Mouse (Mus musculus): Measurements from ENCODE around the gene Krt6b. TPM values are rescaled to one million over a fixed set of nuclear protein-coding genes. Genes with fewer than 3 reads are reported as not detected.

Gene Krt6b
- polyA plus RNA-seq, 2 experiments from 2014 or later = not detected

Other genes with a start within 250 kb of the Krt6b start
- gene Krt87, start 241.5 kb downstream of the Krt6b start, polyA plus RNA-seq (2017; shearing (Covaris generic)) = 1 to 10 TPM in 1 of 2 experiments, under 1 TPM in 1; 0.66 to 1.1 TPM
- not detected for gene Krt88, start 232.5 kb downstream of the Krt6b start, polyA plus RNA-seq (2017; shearing (Covaris generic))
- gene Krt81, start 216.5 kb downstream of the Krt6b start, polyA plus RNA-seq (2017; shearing (Covaris generic)) = not detected
- not detected for gene Krt86, start 206.8 kb downstream of the Krt6b start, polyA plus RNA-seq (2017; shearing (Covaris generic))
- gene Krt83, start 188.8 kb downstream of the Krt6b start, polyA plus RNA-seq (2017; shearing (Covaris generic)) = 1 to 10 TPM; 3.2 to 7.4 TPM
- gene Gm49425, start 163.0 kb downstream of the Krt6b start, polyA plus RNA-seq (2017; shearing (Covaris generic)) = not detected
- not detected for gene Krt84, start 147.5 kb downstream of the Krt6b start, polyA plus RNA-seq (2017; shearing (Covaris generic))
- gene Krt82, start 129.6 kb downstream of the Krt6b start, polyA plus RNA-seq (2017; shearing (Covaris generic)) = not detected
- not detected for gene Krt90, start 117.3 kb downstream of the Krt6b start, polyA plus RNA-seq (2017; shearing (Covaris generic))
- gene Krt75, start 106.4 kb downstream of the Krt6b start, polyA plus RNA-seq (2017; shearing (Covaris generic)) = not detected
- gene Gm5414, start 52.1 kb downstream of the Krt6b start, polyA plus RNA-seq (2017; shearing (Covaris generic)) = not detected
- gene Gm5478, start 32.9 kb downstream of the Krt6b start, polyA plus RNA-seq (2017; shearing (Covaris generic)) = not detected
- not detected for gene Krt6a, start 14.0 kb upstream of the Krt6b start, polyA plus RNA-seq (2017; shearing (Covaris generic))
- gene Krt5, start 32.6 kb upstream of the Krt6b start, polyA plus RNA-seq (2017; shearing (Covaris generic)) = not detected
- not detected for gene Krt71, start 62.8 kb upstream of the Krt6b start, polyA plus RNA-seq (2017; shearing (Covaris generic))
- not detected for gene Krt72, start 106.2 kb upstream of the Krt6b start, polyA plus RNA-seq (2017; shearing (Covaris generic))
- not detected for gene Krt73, start 122.1 kb upstream of the Krt6b start, polyA plus RNA-seq (2017; shearing (Covaris generic))
- gene Krt2, start 137.9 kb upstream of the Krt6b start, polyA plus RNA-seq (2017; shearing (Covaris generic)) = not detected
- gene Krt1, start 170.5 kb upstream of the Krt6b start, polyA plus RNA-seq (2017; shearing (Covaris generic)) = not detected
- not detected for gene Krt77, start 189.4 kb upstream of the Krt6b start, polyA plus RNA-seq (2017; shearing (Covaris generic))
- gene Krt76, start 212.6 kb upstream of the Krt6b start, polyA plus RNA-seq (2017; shearing (Covaris generic)) = not detected
- not detected for gene Krt4, start 244.4 kb upstream of the Krt6b start, polyA plus RNA-seq (2017; shearing (Covaris generic))

Measured in CD4-positive, CD25-positive, alpha-beta regulatory T cell, adult 4 months (primary cell).